Mouse (Mus musculus) induced T-regulatory cell, adult 2 months (primary cell): ENCODE measurements around the gene Slc25a3.

ENCODE experiments used
- DNase-seq: peaks from one replicate; pipeline ENCODE4 v3.0.0-alpha.2; 2012; ENCODE audit warnings: low read depth

Slc25a3 gene

DNA sequence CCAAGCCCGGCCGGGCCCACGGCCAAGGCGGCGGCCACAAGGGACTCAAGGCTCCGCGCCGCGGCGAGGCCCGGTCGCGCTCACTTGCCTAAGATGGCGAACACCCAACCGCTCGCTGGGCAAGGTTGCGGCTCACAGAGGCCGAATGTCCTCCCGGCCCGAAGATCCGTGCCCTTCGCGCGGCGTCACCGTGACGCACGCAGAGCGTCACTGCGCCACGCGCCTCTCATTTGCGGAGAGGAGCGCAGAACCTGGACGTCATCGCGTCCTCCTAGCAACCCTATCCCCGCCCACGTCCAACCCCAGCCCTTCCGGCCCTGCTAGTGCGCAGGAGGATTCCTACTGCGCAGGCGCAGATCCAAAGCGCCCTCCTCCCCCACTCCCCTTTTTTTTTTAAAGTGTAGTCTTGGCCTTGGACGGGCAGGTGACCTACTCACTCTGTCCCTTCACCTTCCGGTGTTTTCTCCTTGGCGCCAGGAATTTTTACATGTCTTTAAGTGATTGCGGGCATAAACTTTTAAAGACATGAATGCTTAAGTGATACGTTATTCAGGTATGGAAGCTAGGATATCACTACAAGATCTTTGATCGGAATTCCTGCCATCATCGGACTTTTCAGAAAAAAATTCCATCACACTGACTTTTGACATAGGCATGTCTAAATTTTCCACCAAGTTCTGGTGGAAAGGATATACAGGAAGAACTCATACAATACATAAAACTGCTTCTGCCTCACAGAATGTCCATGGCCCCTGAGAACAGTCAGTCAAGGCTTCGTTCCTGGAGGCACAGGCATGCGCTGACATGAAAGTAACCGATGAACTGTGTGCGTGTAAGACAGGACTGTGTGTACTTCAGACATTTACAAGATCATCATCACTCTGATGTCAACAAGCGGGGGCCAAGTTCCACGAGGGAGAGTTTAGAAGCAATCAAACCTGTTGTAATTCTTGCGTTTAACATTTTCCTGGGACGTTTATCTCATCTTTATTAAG is at the start of gene Slc25a3:
Gene Slc25a3 (minus strand): TSS at position 232 of the 995 bp plus-strand sequence.
- peak; percentile 99 for DNase-seq

DNA sequence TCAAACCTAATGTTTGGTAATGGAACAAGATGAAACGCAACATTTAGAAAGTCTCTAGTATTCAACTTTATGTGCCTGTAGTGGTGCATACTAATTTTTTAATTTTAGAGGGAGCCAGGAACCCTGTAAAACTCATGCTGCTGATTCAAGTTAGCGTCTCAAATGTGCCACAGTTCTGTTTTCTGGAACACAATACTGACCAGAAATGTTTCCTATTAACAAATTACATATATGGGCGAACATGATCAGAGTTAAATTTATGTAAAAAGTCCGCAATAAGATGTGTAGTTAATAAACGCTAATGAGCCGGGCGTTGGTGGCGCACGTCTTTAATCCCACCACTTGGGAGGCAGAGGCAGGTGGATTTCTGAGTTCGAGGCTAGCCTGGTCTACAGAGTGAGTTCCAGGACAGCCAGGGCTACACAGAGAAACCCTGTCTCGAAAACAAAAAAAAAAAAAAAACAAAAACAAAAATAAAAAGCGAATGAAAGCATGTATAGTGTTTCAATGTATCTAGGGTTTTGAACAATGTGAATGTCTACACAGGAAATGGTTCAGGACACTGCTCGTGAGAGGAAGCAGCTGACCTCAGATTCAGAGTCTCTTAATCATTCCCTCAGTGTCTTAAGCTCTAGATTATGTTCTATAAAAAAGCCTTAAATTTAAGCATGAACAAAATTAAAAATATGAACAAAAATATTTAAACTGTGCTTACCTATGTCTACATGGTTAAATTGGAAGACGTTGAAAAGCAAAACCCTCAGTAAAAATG is 48.7 kb upstream of the Slc25a3 start:
- peak; percentile 64 for DNase-seq

DNA sequence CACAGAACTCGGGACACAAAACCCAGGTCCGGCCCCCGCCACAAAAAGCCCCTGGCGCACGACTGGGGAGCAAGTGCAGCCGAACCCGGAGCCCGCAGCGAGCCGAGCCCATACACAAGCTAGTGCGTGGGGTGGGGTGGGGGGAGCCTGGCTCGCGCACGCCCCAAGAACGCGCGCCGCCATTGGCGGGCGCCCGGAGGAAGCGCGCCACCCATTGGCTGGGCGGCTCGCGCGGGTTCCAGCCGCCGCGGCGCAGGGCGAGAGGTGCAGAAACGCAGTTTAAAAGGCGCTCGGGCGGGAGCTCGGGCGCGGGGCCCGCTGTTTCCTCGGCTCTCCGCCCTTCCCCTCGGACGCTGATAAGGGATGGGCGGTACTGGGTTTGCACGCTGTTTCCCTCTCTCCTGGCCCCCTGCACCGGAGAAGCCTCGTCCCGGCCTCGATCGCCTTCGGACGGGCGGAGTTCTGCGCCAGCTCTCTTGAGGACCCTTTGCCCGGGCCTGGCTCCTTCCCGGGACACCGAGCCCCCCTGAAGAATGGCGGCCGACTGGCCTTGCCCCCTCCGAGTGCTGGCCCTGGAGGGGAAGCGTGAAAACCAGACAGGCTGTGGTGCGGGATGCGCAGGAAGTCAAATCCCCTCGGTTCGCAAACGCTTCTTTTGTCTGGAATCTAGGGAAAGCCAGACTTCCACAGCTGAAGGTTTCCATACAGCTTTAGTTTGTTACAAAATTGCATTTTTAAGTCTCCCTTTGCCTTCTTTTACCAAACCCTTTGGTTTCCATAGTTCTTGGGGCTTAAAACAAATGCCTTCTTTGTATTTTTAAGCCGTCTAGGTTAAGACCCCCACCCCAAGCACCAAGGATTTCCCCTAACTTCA is 47.8 kb upstream of the Slc25a3 start:
- peak; percentile 95 for DNase-seq

GRCm38 (mm10) chr10:91171041-91171440 is 47.2 kb upstream of the Slc25a3 start:
- DNase-seq, result no peak

DNA sequence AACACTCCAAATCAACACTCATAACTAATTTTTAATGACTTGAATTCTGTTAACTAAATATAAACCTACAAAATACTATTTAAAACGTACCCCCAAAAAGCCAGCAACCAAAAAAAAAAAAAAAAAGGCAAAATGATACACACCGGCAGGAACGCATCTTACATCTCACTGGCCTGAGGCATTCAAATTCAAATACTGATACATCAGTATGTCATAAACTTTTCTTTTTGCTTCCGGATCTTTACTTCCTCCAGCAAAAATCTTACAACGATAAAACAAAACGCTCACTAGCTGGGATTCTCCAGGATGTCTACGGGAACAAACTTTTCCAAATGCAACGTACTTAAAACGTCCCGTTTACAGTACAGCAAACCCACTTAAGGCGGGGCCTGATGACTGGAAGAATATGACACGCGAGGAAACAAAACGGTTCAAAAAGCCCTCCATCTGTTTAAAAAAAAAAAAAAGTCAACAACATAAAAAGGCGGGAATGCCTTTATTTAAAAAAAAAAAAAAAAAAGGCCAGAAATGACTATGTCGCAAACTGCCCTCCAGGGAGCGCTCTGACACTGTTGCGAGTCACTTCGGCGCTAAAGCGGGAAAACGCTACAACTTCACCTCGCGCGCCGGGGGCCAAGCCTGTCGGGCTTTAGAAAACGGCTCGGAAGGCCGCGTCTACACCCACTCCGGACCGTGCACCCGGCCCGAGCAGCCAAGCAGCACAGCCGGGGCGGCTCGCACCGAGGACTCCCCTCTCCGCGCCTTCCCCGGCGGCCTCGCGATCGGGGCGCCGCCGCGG is 46.5 kb upstream of the Slc25a3 start:
- peak; percentile 96 for DNase-seq

DNA sequence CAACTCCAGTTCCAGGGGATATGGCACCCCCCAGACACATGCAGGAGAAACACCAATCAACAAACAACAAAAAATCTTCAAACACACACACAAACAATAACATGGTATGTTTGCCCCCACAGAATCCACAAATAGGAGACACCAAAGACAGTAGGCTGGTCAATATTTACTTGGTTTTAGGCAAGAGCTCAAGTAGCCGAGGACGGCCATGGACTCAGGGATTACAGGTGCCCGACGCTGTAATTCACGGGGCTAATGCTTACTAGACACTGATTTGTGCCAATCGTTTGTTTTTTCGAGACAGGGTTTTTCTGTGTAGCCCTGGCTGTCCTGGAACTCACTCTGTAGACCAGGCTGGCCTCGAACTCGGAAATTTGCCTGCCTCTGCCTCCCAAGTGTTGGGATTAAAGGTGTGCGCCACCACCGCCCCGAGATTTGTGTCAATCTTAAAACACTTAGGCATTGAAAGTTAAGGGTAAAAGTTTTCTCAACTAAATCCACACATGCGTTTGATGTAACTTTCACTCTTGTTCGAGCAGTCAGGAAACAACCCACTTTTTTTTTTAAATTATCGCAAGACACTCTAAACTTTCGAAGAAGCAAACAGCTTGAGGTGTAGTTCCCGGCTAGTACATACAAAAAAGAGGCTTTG is 45.7 kb upstream of the Slc25a3 start:
- DNase-seq, result peak; percentile 57

- peak; percentile 39 for DNase-seq
These were observed 43.5 kb upstream of the Slc25a3 start for GRCm38 (mm10) chr10:91167352-91167751.

DNA sequence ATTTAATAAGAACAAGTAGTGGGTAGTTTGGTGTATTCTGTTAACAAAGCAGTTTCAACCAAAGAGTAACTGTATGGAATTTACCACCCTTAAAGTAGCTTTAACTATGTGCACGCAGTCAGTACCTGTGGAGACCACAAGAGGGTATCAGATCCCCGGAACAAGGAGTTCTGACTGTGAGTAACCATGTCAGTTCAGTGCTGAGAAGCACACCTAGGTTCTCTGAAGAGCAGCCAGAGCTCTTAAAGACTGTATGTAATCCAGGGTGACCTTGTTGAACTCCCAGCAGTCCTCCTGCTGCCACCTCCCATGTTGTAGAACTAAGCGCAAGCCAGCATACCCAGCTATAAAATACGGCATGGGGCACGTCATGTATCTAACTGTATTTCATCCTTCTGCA is 43.0 kb upstream of the Slc25a3 start:
- DNase-seq, result peak; percentile 91

DNA sequence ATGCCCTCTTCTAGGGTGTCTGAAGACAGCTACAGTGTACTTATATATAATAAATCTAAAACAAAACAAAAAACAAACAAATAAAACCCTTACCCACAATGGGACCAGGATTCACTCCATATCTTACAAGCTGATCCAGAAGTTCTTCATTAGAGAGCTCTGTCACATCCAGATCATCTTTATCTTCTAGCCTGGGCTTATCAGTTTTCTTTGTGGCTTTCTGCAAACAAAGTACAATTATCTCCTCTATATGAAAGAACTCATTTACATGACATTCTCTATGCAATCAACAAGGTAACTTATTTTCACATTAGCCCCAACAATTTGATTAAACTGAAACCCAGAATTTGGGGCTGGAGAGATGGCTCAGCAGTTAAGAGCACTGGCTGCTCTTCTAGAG is 42.0 kb upstream of the Slc25a3 start:
- no peak for DNase-seq

DNA sequence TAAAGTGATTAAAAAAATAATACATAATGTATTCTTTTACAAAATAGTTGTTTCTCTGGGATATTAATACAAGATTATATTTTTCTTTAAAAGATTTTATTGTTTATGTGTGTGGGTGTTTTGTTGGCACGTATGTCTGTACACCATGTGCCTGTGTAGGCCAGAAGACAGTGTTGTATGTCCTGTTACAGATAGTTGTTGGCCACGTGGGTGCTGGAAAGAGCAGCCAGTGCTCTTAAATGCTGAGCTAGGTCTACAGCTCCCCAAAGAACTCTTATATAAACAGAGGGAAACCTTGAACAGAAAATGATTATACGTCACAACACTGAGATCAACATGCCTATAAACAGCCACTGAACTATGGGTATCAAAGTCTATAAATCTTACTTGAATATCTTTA is 40.6 kb upstream of the Slc25a3 start:
- DNase-seq, result no peak

DNA sequence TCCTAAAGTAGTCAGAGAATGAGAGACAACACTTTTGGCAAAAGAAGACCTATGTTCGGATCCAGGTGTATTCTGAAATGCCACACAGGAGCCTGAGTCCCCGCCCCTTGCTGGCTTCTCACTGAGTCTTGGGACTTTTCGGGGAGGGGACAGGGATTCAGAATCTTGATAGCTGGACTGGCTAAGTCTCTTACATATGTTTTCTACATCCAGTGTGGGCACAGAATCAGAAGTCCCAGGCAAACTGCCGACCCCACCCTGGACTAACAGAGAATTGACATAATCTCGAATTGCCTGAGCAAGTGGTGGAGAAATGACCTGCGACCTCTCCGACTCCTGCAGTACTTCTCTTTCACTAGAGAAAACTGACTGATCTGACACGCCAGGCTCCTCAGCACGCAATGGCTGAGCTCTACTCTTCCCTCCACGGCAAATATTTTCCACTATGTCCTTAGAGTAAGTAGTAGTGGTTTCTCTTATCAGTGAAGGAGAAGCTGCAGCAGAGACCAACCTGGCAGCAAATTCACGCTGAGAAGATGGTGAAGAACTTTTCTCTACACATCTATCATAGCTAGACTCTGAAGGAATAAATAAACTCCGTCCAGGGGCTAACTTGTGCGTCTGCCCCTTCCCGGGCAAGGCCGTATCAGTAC is 38.8 kb upstream of the Slc25a3 start:
- DNase-seq, result no peak

- DNase-seq, result no peak
These were observed 38.2 kb upstream of the Slc25a3 start for GRCm38 (mm10) chr10:91162077-91162476.

GRCm38 (mm10) chr10:91161006-91161405 is 37.1 kb upstream of the Slc25a3 start:
- DNase-seq, result peak; percentile 62

- no peak for DNase-seq
These were observed 34.6 kb upstream of the Slc25a3 start for GRCm38 (mm10) chr10:91158442-91158841.

DNA sequence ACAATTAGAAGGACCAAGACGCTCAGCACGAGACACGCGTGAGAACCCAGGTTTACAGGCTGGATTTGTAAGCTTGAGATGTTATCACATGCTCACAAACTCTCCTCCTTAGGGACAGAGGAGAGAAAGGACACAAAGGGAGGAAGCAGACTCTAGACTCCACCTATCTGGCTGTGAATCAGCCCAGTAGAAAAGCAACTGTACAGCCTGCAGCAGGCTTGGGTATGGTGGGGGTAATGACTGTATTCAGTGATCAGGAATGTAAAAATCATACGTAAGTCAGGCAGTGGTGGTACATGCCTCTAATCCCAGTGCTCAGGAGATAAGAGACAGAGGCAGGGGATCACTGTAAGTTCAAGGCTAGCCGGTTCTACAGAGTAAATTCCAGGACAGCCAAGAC is 32.5 kb upstream of the Slc25a3 start:
- no peak for DNase-seq

DNA sequence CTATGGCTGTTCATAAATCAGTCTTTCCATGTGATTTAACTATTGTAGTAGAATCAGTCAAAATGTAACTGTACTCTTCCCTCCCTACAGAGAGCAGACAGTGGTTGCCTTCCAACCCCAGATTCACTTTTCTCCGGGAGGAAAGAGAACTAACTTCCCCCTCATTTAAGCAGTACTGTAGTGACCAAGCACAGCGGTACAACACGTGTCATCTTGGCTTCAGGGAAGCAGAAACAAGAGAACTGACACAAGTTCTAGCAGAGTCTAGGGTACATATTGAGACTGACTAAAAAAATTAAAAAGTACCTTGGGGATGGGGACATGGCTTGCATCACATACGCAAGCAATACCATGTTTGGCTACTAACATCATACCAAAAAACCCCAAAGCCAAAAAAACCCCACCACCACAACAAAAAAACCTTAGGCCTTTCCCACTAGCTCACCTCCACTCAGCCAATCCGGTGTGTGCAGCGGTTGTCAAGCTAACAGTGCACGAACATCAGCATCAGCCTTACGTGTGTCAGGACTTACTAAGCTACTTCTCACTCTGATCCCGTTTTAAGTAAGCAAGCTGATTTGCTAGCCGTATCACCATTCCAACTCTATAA is 30.1 kb upstream of the Slc25a3 start:
- peak; percentile 84 for DNase-seq

DNA sequence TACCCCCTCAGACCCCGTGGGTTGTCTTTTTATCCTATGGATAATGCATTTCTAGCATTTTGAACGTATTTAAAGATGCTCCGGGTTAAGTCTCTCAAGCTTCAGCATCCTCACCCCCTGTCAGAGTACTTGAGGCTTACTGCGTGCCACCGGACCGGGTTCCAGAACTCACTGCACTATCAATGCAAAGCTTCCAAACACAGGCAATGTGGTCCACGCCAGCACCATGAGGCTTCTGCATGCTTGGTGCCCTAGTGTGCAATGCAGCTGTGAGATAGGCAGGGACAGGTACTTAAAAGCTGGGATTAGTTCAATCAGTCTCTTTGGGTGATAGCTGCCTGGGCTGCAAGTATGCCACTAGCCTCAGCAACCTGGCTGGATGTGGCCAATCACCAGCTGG is 21.6 kb upstream of the Slc25a3 start:
- DNase-seq, result no peak

- peak; percentile 40 for DNase-seq
These were observed 19.7 kb upstream of the Slc25a3 start for GRCm38 (mm10) chr10:91143313-91144230.
